Mouse (Mus musculus) hematopoietic stem cell, adult 5-6 weeks (primary cell): ENCODE measurements around the gene Agap1. TPM values are rescaled to one million over a fixed set of nuclear protein-coding genes. Genes with fewer than 3 reads are reported as not detected.

Source experiments
- ATAC-seq, 2 experiments: fragments of 125-278 bp in 1 of 2; replicated peaks in 1 of 2; 2 replicates each; pipeline ENCODE4 v1.8.0; 2016 to 2017; ENCODE audit warnings: inconsistent platforms in 2 of 2, mild to moderate bottlenecking in 2 of 2, moderate number of reproducible peaks in 2 of 2, low read depth in 1 of 2, moderate TSS enrichment in 1 of 2; ENCODE audit not compliant: low FRiP score in 2 of 2, poor library complexity in 2 of 2, severe bottlenecking in 2 of 2, insufficient read depth in 1 of 2, low TSS enrichment in 1 of 2
- total RNA-seq: library from RNA; stranded (forward); fragments of 172-1452, 232-1000 nt; gene quantifications from 2 replicates; pipeline ENCODE4 v1.2.3, GENCODE M21; 2017

Gene Agap1
- total RNA-seq, 1 experiment from 2014 or later, result 8.4 TPM

- ATAC-seq, result no peak
Observed at GRCm38 (mm10) chr1:89892281-89892680, 437.7 kb downstream of the Agap1 start.

- ATAC-seq, result no peak
Observed at GRCm38 (mm10) chr1:89895801-89896200, 441.2 kb downstream of the Agap1 start.

DNA sequence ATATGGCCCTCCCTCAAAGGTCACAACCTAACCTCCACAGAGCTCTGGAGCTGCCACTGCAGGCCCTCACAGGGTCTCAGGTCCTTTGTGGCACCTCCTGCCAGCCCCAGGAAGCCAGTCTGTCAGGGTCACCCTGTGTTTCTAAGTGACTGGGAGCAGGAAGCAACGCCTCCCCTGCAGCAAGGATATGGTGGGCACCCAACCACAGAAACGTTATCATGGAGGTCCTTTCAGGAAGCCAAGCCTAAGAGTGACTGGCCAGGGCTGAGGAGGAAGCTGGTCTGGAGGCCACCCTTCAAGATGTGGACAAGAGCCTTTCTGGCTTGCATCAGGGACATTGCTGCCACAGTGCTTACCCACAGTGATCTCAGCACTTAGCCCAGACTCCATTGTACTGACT lies 444.4 kb downstream of the Agap1 start:
- peak; percentile 46 to 70 for ATAC-seq

DNA sequence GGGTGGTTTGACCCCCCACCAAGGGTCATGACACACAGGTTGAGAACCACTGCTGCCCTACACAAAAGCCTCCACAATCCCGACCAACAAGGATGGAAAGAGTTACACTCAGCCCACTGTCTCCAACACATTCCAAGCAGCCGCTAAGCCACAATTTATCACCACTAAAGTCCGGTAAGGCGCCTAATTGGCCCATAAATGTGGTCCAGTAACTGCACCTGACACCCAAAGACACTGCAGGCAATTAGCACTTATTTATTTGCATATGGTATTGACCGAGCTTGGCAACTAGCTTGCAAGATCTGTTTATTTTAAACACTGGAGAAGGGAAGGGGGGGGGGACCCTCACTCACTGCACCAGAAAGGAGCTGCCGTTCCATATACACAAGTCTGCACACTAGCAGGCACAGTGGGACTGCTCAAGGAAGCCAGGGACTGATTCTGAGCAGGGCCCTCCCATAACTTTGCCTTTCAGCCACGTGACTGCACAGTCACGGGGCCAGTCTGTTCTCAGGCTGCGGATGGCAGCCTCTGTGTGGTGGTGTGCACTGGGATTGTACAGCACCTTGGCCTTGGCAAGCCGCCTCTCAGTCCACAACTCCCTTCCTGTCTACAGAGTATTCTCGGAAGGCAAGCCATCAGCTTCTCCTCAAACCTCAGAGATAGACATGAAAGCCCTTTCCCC lies 445.3 kb downstream of the Agap1 start:
- ATAC-seq, result no peak

GRCm38 (mm10) chr1:89901381-89901780 lies 446.8 kb downstream of the Agap1 start:
- no peak for ATAC-seq

DNA sequence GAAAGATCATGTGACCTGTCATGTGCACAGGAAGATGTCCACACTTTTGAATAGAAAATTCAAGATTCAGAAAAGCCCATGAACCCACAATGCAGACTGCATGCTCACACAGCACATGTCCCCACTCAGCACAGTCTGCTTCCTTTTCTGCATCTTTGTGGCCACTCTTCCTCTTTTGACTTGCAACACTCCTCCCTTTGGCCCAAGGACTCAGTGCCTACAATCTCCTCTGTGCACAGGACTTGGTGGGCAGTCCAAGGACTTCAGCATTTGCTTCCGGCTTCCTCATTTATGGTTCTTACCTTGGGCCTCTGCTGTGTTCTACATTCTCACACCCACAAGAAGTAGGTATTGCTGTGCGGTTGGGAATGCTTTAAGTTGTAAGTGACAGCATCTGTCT lies 447.6 kb downstream of the Agap1 start:
- peak; percentile 63 to 80 for ATAC-seq

GRCm38 (mm10) chr1:89902641-89903040 lies 448.0 kb downstream of the Agap1 start:
- ATAC-seq, result 0 out of 4 replicates have a peak, but pooled peaks of 1 of the 2 experiments have one; percentile 4

- ATAC-seq, result no peak
Observed at GRCm38 (mm10) chr1:89909796-89910195, 455.2 kb downstream of the Agap1 start.

DNA sequence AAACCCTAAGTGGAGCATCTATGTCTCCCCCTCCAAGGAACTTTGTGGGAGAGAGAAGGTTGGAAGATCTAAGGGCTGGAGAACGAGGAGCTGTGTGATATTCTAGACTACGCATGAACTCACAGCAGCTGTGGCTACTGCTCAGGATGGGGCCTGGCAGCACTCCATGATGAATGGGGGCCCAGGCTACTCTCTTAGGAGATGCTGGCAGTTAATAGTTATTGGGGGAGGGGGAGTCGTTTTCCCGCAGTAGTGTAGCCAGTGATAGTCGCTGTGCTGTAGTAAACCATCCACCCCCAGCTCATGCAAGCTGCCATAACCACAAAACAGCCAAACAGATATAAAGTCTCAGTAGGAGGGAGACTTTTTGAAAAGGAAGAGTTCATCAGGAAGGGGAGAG lies 457.8 kb downstream of the Agap1 start:
- ATAC-seq, result no peak

DNA sequence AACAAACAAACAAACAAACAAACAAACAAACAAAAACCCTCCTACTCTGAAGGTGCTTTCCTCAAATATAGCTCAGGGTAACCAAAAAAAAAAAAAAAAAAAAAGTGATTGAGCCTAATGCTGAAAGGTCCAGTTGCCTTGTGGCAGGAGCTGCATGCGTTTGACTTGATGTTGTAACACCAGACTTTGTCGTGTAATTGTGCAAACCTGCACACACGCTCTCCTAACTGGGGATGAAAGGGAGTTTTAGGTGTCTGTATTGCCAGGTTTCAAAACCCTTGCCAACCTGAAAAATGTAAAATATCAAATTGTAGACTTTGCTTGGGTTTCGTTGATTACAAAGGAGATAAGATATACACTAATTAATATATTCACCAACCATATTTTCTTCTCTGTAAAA lies 459.0 kb downstream of the Agap1 start:
- no peak for ATAC-seq

- ATAC-seq, result no peak
Observed at GRCm38 (mm10) chr1:89918111-89918510, 463.5 kb downstream of the Agap1 start.

- no peak for ATAC-seq
Observed at GRCm38 (mm10) chr1:89919206-89919605, 464.6 kb downstream of the Agap1 start.

DNA sequence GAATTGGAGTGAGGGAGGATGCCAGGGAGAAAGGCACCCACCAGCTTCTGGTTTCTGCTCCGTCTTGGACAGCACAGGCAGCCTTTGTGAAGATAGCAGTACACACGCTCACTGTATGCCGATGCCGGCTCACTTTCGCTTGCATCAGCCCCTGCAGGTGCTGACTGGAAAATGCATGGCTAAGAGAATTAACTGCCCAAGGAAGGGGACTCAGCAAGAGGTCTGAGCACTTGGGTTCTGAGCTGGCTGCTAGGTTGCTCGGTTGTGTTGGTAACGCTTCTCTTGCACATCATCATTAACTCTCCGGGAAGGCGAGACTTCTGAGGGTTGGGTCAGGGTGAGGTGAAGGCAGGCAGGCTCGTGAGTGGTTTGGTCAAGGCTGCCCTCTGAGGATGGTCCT lies 467.2 kb downstream of the Agap1 start:
- 0 out of 4 replicates have a peak, but pooled peaks have one; percentile 43 to 54 for ATAC-seq

DNA sequence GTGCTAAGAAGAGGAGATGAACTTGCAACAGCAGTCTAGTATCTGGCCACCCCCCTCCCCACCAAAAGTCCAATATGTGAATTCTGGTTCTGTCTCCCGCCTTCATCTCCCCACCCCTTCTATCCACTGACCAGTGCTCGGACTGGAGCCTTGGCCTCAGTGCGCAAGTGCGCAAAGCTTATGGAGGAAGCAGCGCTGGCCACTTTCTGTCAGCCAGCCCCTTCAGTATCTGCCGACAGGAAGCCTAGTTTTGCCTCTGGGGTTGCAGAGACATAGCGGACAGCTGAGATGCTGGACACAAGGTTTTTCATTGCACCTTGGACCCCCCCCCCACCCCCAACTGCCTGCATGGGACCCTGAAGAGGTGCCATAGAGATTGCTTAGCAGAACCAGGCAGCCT lies 467.7 kb downstream of the Agap1 start:
- ATAC-seq, result no peak

DNA sequence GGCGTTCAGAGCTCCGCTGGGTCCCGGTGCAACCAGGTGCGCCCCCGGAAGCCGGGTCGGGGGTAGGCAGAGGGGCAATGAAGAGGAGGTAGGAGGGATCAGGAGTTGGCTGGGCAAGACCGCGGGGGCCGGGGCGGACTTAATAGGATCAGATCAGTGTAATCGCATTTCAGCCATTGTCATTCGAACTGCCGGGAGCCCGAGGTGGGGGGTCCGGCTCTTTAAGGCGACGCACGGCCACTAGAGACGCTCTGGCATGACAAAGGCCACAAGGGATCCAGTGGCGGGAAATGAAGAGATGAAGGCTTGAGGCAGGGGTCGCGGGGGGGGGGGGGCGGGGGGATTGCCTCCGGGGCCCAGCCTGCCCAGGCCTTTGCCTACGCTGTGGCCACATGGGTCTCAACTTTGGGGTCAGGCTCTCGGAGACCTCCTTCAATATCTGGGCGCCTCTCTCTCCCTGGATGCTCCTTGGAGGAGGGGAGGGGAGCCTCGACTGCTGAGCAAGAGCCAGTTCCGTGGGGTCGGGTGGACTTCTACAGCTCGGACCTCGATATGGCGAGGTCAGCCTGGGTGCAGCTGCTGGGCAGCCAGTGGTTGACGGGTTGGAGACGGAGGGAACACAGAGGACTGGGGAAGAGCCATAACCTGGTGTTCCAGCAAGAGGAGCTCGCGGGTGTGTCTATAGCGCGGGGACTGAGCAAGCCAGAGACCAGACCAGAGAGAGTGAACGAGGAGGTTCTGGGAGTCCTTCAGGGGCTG lies 468.5 kb downstream of the Agap1 start:
- no peak for ATAC-seq

DNA sequence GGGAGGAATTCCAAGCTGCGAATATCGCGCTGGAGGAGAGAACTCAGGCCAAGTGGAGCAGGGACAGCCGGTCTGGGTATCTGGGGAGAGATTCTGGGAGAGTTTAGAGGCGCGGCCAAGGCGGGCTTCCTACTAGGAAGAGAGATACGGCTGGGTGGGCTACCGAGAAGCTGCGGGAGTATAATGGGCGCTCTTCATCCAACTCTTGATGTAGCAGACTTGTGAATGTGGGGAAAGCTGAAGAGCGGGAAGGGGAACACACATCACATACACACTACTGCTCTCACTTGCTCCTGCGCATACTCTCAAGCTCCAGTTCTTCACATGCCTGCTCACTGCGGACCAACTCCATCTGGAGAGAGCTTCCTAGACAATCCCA lies 469.0 kb downstream of the Agap1 start:
- no peak for ATAC-seq

DNA sequence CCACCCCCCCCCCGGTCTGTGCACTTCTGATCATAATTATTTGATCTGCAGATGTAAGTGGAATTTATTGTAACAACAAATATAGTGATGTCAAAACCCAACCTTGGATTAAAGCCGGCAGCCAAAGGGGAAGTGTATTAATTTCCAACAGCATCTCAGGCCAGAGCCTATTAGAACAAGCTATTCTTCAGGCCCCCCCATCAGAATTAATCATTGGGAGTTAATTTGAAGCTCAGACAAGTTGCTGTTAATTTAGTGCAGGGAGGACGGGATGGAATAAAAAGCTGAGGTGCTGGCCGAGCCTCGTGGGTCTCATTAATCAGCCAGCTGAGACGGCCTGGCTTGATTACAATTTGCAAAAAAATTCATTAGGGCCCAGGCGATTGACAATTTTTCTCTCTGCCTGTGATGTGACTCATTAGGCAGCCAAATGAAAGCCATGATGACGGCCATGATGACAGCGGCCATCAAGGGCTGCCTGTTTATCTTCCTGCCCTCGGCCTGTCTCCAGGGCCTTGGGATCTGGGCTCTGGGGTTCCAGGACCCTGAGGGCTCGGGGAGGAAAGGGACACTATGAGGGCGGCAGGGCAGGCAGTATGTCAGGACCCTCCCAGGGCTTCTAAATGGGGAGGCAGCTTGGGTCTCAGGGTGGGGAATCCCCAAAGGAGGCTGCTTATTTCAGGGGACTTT lies 471.0 kb downstream of the Agap1 start:
- no peak for ATAC-seq

DNA sequence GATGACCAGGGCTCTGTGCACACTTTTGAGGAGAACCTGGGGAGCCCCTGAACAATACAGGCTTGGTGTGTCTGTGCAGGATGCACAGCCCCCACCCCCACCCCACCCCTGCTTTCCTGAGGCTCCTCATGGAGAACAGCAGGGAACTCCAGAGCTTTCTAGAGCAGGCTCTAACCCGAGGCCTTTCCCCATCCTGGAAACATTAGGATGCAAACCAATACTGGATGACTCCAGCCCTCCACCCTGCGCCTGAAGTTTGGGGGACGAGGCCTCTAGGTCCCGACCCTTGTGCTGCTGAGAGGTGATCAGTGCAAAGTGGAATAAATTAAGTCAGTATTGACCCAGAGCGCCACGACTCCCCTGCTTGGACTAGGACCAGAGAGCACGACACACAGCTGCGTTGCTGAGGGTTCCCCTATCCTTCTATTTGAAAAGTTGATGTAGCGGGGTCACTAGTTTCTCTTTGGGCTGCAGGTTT lies 472.0 kb downstream of the Agap1 start:
- ATAC-seq, result no peak
